Mouse (Mus musculus) thymus, adult 2 months (tissue): ENCODE measurements around the gene Myo1g. TPM values are rescaled to one million over a fixed set of nuclear protein-coding genes. Genes with fewer than 3 reads are reported as not detected.
"Not testable (repeated sequence)": the region's sequence is repeated elsewhere in the genome, so short reads cannot be mapped to it uniquely, and the experiment has no call there.

Experiments used
- DNase-seq: peaks from one replicate; pipeline ENCODE4 v3.0.0; 2021
- H3K27ac ChIP-seq: fragments of 200-500 bp; 2 replicates; pipeline ENCODE4 v1.5.1; 2012; ENCODE audit warnings: low read length, control low read depth; ENCODE audit not compliant: control insufficient read depth, insufficient read depth
- H3K27me3 ChIP-seq: fragments of 200-500 bp; 2 replicates; pipeline ENCODE4 v1.6.1; 2012; ENCODE audit warnings: mild to moderate bottlenecking, low read length, moderate library complexity, mixed read lengths; ENCODE audit not compliant: control insufficient read depth, insufficient read depth
- H3K36me3 ChIP-seq: fragments of 200-500 bp; 2 replicates; pipeline ENCODE4 v1.6.1; 2012; ENCODE audit warnings: mild to moderate bottlenecking, low read length, moderate library complexity; ENCODE audit not compliant: control insufficient read depth, insufficient read depth
- H3K4me1 ChIP-seq: fragments of 200-500 bp; replicated peaks from 2 replicates; pipeline ENCODE4 v1.6.1; 2012; ENCODE audit warnings: low read length; ENCODE audit not compliant: control insufficient read depth, insufficient read depth
- H3K4me3 ChIP-seq: fragments of 200-500 bp; 2 replicates; pipeline ENCODE4 v1.5.1; 2012; ENCODE audit warnings: mild to moderate bottlenecking, low read length, control low read depth, moderate library complexity; ENCODE audit not compliant: control insufficient read depth, insufficient read depth
- CTCF ChIP-seq: fragments of 200-500 bp; IDR thresholded peaks from 2 replicates; pipeline ENCODE4 v1.5.1; 2012; ENCODE audit warnings: mild to moderate bottlenecking, control low read depth, low read length, moderate library complexity, borderline replicate concordance; ENCODE audit not compliant: control insufficient read depth, poor library complexity, insufficient read depth; ENCODE audit errors: extremely low read depth
- POLR2A ChIP-seq: fragments of 200-500 bp; IDR thresholded peaks from 2 replicates; pipeline ENCODE4 v1.6.1; 2012; ENCODE audit warnings: mild to moderate bottlenecking, low read length, control low read depth, moderate library complexity; ENCODE audit not compliant: control insufficient read depth, poor library complexity, insufficient read depth; ENCODE audit errors: extremely low read depth
- WGBS: fragments of 180-500 bp; shearing (Covaris S2); methylation state at CpG from one replicate; pipeline ENCODE4 v1.1.7; 2018; 5-methylcytosine and 5-hydroxymethylcytosine counted together
- polyA plus RNA-seq: library from polyadenylated mRNA; depleted of rRNA; stranded (reverse); fragments of >200 nt; gene quantifications from 2 replicates; pipeline ENCODE4 v1.2.3, GENCODE M21; 2012

Myo1g gene
- polyA plus RNA-seq, 1 experiment, result 216 TPM

DNA sequence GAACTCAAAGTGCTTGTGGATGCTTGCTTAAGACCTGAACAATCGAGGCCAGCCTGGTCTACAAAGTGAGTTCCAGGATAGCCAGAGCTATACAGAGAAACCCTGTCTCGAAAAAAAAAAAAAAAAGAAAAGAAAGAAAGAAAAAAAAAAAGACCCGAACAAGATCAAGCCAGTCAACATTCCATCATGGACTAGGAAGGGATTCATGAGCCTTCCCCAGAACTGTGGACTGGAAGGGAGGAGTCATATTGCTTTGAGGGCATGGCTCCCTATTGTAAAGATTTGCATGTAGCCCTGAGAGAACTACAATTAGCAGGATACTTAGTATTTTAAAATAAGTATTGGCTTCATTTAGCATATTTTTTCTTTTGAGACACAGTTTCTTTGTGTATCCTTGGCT lies 23.9 kb upstream of the Myo1g start:
- TF ChIP-seq POLR2A, result no peak
- TF ChIP-seq CTCF, result no peak
- no peak for DNase-seq

GRCm38 (mm10) chr11:6530746-6531145 lies 10.0 kb upstream of the Myo1g start:
- DNase-seq, result no peak

More for the DNA sequence above, 23.9 kb upstream of the Myo1g start:
- no peak overlapping the region for H3K27ac ChIP-seq
- no peaks in the 10 kb centered on the region for H3K27me3 ChIP-seq
- H3K4me3 ChIP-seq, result no peak overlapping the region
- 93% methylated on average over 3 of the region's 3 CpGs for WGBS
- H3K4me1 ChIP-seq, result peaks cover 8% of the 10 kb centered on the region
- H3K36me3 ChIP-seq, result no peaks in the 10 kb centered on the region

GRCm38 (mm10) chr11:6529961-6530360 lies 9.2 kb upstream of the Myo1g start:
- no peak for DNase-seq
- 90% methylated on average over 8 of the region's 8 CpGs for WGBS
- TF ChIP-seq CTCF, result no peak
- no peak for TF ChIP-seq POLR2A

More at GRCm38 (mm10) chr11:6530746-6531145, 10.0 kb upstream of the Myo1g start:
- WGBS, result 89% methylated on average over 3 of the region's 3 CpGs
- TF ChIP-seq CTCF (no peak), POLR2A (no peak)
- Histone ChIP-seq H3K4me3 (no peak overlapping the region), H3K36me3 (peaks cover 8% of the 10 kb centered on the region; the same call in 1 of the 2 replicates), H3K27ac (no peak overlapping the region), H3K4me1 (peaks cover 9% of the 10 kb centered on the region), H3K27me3 (no peaks in the 10 kb centered on the region)

DNA sequence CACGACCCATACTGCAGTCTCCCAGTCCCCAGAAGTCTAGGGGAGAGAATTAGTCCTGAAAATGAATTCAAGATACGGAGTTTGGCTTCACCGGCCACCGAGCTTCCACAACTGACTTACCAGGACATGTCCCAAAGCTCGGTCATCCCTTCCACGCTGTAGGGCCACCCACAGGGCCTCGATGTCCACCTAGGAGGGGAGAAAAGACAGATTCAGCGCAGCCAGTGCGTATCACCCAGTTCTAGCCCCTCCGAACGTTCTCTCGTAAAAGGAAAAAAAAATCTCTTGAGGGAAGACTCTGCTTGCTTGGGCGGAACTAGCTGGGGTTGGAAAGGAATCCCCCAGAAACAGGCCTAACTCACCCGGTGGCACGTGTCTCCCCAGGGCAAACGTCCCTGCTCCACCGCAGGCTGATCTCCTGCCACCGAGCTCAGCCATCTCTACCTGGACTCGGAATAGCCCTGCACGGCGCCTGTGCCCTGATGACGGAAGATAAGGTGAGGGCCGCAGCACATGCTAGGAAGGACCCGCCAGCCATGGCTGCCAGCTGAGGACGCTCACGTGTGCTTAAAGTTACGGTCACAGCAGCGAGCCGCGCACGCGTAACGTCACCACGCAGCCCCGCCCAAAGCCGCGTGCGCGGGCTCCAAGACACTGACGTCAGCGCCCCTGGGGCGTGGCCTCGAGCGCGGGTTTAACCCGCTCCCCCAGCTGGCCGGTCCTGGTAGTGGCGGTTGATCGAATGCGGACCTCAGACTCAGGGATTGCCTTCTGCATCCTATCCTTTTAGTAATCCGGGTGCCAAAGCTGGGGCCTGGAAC lies 7.6 kb upstream of the Myo1g start:
- under 1% methylated on average over 51 of the region's 51 CpGs for WGBS

More at GRCm38 (mm10) chr11:6529961-6530360, 9.2 kb upstream of the Myo1g start:
- no peaks in the 10 kb centered on the region for H3K27me3 ChIP-seq
- no peak overlapping the region for H3K4me3 ChIP-seq
- peaks cover 9% of the 10 kb centered on the region for H3K4me1 ChIP-seq
- no peak overlapping the region for H3K27ac ChIP-seq
- peaks cover 15% of the 10 kb centered on the region for H3K36me3 ChIP-seq

GRCm38 (mm10) chr11:6527256-6528185 lies 6.8 kb upstream of the Myo1g start:
- DNase-seq, result no peak
- Histone ChIP-seq H3K4me3 (peak overlapping the region; percentile 71), H3K4me1 (peaks cover 11% of the 10 kb centered on the region), H3K36me3 (peaks cover 19% of the 10 kb centered on the region), H3K27me3 (no peaks in the 10 kb centered on the region), H3K27ac (peak overlapping the region; percentile 53)
- WGBS, result 3% methylated on average over 10 of the region's 10 CpGs
- TF ChIP-seq POLR2A, result no peak
- TF ChIP-seq CTCF, result no peak

More for the DNA sequence above, 7.6 kb upstream of the Myo1g start:
- Histone ChIP-seq H3K27me3 (no peaks in the 10 kb centered on the region), H3K4me3 (peak overlapping the region; percentile 71), H3K36me3 (peaks cover 19% of the 10 kb centered on the region), H3K4me1 (peaks cover 9% of the 10 kb centered on the region), H3K27ac (peak overlapping the region; percentile 52)
- TF ChIP-seq CTCF (peak; percentile 93), POLR2A (peak; percentile 69)
- DNase-seq, result peak; percentile 96

GRCm38 (mm10) chr11:6526526-6527255 lies 5.9 kb upstream of the Myo1g start:
- peaks cover 11% of the 10 kb centered on the region for H3K4me1 ChIP-seq
- DNase-seq, H3K27me3 ChIP-seq, H3K27ac ChIP-seq, H3K4me3 ChIP-seq: not testable (repeated sequence)
- H3K36me3 ChIP-seq, result peaks cover 19% of the 10 kb centered on the region
- 11% methylated on average over 13 of the region's 16 CpGs for WGBS
